Mouse (Mus musculus): ENCODE measurements at regions not wholly inside any gene's neighbourhood (a gene's known extent, or its start where the extent isn't known, plus 50 kb on each side); places are given as distances from the start of the nearest gene placed in this dataset.

DNA sequence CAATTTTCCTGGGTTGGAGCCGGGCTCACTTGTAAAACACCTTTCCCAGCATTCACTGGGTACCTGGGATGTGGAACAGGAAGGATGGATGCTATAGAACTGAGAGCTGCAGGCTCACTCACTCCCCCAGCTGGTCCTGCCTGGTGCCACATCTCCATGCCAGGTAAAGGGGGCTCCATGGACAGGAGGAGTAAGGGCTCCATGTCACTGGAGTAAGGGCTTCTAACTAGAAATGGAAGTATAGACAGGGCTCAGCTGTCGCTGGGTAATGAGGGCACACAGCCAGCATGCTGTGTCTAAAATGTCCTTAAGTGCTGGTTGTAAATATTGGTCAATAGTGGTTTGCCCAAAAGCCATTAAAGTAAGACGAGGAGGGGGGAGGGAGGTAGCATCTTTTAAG lies 99.4 kb upstream of the Gpr12 start:
- DNase-seq (ENCODE audit: low spot score in 2 of 2) = no peak

GRCm38 (mm10) chr5:146683554-146683953 lies 98.5 kb upstream of the Gpr12 start:
- no peak for DNase-seq (ENCODE audit: low spot score in 2 of 2)

GRCm38 (mm10) chr5:146682893-146683292 lies 97.9 kb upstream of the Gpr12 start:
- no peak for DNase-seq (ENCODE audit: low spot score in 2 of 2)

DNA sequence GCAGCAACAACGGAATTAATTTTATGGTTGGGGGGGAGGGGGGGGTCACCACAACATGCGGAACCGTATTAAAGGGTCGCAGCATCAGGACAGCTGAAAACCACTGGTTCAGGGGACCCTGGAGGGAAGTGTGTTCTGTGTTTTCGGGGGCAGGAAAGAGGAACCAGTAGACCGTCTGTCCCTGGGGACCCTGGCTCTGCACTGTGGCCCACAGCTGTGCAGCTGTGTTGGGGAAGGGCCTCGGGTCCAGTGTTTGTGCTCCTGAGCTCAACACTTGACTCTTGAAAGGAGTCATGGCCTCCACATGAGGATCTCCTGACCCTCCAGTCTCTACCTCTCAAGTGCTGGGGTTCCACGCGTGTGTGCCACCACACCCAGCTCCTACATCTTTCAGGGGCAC lies 96.5 kb upstream of the Gpr12 start:
- no peak for DNase-seq (ENCODE audit: low spot score in 2 of 2)

GRCm38 (mm10) chr5:146679198-146679681 lies 94.2 kb upstream of the Gpr12 start:
- no peak for DNase-seq (ENCODE audit: low spot score in 2 of 2)

DNA sequence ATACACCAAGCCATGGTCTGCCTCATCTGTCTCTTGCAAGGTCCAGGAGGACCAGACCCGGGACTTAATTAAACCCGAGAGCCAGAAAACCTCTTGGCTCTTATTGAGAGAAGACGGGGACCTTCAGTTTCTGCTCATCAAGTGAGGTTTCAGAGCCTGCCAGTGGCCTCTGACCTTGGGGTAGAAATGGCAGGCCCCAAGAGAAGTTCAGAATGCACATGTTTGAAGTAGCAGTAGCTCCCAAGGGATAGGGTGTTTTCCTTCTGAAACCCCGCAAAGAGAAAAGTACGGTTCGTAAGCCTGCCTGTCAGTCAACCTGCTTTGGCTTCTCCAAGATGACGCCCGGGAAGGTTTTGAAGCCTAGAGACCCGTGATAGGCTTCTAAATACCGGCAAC lies 93.7 kb upstream of the Gpr12 start:
- no peak for DNase-seq (ENCODE audit: low spot score in 2 of 2)

GRCm38 (mm10) chr5:146678049-146678774 lies 93.2 kb upstream of the Gpr12 start:
- no peak for DNase-seq (ENCODE audit: low spot score in 2 of 2)

GRCm38 (mm10) chr5:146677151-146677515 lies 92.1 kb upstream of the Gpr12 start:
- DNase-seq (ENCODE audit: low spot score in 2 of 2) = no peak

DNA sequence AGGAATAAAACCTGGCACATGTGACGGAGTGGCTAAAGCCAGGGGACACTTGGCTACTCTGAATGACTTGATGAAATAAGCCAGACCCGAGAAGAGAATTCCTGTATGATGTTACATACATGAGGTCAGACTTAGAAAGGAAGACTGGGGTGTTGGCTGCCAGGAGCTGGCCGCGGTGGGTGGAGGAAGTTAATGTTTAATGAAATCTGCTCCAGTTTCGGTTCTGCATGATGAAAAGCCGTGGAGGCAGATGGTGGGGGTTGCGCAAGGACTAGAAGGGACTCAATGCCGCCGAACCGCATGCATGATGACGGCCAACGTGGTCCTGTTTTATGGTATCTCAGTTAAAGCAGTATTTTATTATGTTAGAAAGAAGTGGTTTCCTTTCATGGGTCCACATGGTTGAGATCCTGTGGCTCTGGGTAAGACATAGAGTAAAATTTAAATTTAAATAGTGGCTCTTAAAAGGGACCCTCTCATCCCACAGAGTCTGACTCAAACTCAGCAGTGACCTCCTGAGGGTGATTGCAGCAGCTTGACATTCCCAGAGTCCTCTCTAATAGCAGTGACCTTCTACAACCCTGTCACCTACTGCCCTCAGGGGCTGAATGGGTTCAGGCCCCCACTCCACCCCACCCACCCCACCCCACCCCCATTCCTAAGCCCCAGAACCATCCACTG lies 91.6 kb upstream of the Gpr12 start:
- no peak for DNase-seq (ENCODE audit: low spot score in 2 of 2)

- no peak for DNase-seq (ENCODE audit: low spot score in 2 of 2)
Observed at GRCm38 (mm10) chr5:146675887-146676277, 90.8 kb upstream of the Gpr12 start.

GRCm38 (mm10) chr5:146675006-146675886 lies 90.2 kb upstream of the Gpr12 start:
- DNase-seq (ENCODE audit: low spot score in 2 of 2) = peak; percentile 49 to 74

GRCm38 (mm10) chr5:146661751-146662150 lies 76.7 kb upstream of the Gpr12 start:
- no peak for DNase-seq (ENCODE audit: low spot score in 2 of 2)

DNA sequence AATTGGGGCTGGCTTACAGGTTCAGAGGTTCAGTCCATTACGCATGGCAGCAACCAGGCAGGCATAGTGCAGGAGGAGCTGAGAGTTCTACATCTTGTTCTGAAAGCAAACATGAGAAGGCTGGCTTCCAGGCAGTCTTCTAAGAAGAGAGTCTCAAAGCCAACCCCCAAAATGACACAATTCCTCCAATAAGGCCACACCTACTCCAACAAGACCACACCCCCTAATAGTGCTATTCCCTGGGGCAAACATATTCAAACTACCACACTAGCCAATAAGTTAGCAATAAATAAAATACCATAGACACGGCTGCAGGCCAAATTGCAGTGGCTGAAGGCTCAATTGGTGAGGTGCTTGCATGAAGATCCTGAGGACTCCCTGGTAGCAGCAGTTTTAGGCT lies 72.2 kb upstream of the Gpr12 start:
- DNase-seq (ENCODE audit: low spot score in 2 of 2) = no peak

GRCm38 (mm10) chr5:146655394-146655793 lies 70.4 kb upstream of the Gpr12 start:
- no peak for DNase-seq (ENCODE audit: low spot score in 2 of 2)

DNA sequence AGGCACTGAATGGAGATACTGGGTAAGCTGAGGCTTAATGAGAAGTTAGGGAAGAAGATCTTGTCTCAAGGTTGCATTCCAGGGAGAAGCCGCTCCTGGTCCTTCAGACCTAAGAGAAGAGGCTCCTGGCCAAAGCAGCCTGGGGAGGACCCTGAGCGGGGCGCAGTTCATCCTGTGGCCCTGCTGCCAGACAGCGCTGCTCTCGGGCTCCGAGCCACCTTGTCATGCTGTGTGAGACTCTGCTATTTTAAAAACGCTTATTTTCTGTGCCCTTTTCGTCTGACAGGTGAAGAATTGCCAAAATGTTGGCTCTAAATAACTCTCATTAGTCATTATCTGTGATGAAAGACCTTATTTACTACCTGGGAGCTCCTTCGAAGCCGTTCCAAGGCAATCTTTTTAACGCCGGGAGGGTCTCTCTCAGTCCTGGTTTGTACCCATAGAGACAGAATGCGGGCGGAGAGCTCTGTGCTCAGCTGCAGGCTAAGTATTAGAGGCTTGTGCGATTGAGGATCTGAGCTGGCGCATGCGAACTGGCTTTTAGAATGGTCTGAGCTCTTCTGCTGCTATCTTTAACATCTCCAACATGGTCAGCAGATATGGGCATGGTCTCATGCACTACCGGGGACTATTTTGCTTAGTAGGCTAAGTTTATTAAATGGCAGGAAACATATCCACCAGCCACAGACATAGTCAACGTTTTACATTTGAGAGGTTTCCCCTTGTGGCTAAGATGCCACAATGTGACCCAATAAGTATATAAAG lies 68.8 kb upstream of the Gpr12 start:
- DNase-seq (ENCODE audit: low spot score in 2 of 2) = no peak

DNA sequence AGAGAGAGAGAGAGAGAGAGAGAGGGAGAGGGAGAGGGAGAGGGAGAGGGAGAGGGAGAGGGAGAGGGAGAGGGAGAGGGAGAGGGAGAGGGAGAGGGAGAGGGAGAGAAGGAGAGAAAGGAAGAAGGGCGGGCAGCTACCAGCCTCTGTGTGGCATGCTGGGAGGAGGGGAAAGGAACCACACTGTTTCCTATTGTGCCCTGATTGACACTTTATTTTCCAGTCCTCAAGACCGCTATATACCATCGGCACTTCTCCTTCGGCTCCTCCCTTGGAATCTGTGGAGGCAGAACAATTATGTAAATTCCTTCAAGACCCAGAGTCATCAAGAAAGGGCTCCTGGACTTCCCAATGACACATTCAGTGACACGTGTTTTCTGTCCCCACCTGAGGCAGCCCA lies 67.8 kb upstream of the Gpr12 start:
- no peak for DNase-seq (ENCODE audit: low spot score in 2 of 2)

DNA sequence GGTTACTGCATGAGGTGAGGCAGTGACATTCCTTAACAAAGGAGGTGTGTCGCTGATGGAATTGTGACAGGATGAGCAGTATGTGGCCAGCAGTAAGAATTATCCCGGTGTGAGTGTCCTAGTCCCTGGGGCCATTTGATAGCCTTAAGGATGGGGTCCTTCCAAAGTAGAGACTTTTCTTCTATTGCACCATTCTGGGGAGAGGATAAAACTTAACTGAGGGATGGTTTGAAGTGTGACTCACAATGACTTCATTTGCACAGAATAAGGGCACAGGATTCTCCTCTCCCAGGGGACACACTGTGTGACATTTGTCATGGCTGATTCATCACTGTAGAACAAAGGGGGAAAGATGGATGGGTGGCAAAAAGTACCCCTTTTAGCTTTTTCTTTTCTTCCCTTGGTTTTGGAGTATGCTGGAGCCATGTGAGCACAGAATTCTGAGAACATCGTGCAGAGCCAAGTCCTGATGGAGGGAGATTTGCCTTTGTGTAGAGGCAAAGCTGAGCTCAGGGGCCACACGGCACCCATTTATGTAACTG lies 63.6 kb upstream of the Gpr12 start:
- DNase-seq (ENCODE audit: low spot score in 2 of 2) = no peak

DNA sequence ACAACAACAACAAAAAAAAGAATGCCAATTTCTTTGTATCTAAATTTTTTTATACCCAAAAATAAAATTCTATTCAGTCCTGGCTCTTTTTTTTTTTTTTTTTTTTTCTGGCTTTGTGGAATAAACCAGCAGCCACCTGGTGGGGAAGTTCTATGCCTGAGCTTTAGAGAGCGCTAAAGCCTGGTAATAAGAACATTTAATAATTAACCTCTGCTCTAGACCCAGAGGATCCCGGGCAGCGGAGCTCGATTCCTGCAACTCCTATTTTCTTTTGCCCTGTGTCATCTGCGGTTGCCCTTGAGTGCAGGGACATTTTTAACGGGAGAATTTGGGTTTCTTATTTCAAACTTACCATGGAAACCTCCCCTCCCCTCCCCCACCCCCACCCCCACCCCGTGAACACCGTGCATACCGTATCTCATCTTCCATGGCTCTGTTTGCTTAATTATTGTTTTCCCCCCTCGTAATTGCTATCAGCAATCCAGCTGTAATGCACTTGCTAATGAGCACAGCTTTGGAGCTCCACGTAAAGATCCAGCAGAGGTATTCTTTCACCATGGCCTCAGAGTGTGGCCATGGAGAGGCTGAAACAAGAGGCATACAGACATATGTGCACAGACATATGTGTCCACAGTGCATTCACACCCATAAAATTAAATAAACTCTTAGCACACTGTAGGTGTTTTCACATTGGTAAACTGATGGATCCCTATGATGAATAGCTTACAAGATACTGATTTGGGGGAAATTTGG lies 62.8 kb upstream of the Gpr12 start:
- no peak for DNase-seq (ENCODE audit: low spot score in 2 of 2)

GRCm38 (mm10) chr5:146644499-146644898 lies 59.5 kb upstream of the Gpr12 start:
- DNase-seq (ENCODE audit: low spot score in 2 of 2) = peak in 1 of 2 experiments; percentile 14

DNA sequence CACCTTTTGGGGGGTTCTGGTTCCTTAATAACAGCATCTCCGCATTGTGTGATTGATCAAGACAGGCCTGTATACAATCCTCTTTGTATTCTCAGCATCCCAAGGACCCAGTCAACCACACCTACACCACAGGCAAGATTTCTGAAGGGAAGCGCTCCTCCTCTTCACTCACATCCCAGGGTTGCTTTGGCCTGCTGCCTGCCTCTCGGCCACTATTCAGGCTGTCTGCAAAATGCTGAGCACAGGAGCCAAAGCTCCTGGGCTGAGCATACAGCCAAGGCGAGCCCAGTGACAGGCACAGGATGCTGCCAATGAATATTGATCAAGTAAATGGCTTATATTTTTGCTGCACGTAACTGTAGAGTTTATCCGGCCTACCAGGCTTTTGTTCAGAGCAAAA lies 56.9 kb upstream of the Gpr12 start:
- DNase-seq (ENCODE audit: low spot score in 2 of 2) = no peak

DNA sequence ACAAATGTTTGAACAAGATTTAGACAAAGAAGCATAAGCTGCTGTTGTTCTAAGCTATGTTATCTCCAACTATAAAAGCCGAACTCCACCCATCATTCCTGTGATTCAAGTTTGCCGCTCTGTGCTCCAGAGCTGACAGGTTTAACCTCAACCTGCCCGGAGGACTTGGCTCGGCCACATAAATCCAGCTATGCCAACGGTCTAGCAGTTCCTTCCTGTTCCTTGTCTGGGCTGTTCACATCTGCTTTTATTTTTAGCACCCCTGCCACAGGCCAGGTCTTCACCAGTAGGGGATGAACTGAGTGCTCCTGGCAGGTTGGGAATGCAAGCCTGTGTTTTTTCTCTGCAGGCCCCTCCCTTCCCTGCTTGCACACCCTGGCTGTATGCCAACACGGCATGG lies 51.8 kb upstream of the Gpr12 start:
- no peak for DNase-seq (ENCODE audit: low spot score in 2 of 2)
